Mouse (Mus musculus): ENCODE data around the gene Pim3.

GRCm38 (mm10) chr15:88848661-88849060 lies 13.3 kb upstream of the Pim3 start:
- no peak for TF ChIP-seq EP300 (optimal IDR thresholded peaks at IDR 0.05)
- TF ChIP-seq CTCF (IDR thresholded peaks at IDR 0.05; ENCODE audit: low read depth) = no peak

All from stomach, postnatal 0 days (tissue).